Mouse (Mus musculus): ENCODE results near the gene Atp4b. TPM values are rescaled to one million over a fixed set of nuclear protein-coding genes. Genes with fewer than 3 reads are reported as not detected.

Gene Atp4b
- 0.36 TPM in 1 of 2 replicates, not detected in the other for polyA plus RNA-seq (2016; fragmentation: Nextera tagmentation; extraction: Ambion mirVana)

- ATAC-seq (ENCODE audit: insufficient number of reproducible peaks, low FRiP score), result no peak
- Histone ChIP-seq H3K4me1 (replicated peaks) (no peaks in the 10 kb centered on the region), H3K4me2 (no peak within 1 kb of the TSS), H3K27ac (ENCODE audit: poor library complexity, severe bottlenecking) (no peak within 1 kb of the TSS), H3K36me3 (no peaks in the 10 kb centered on the region), H3K27me3 (replicated peaks) (no peaks in the 10 kb centered on the region), H3K9me3 (replicated peaks) (no peaks in the 10 kb centered on the region), H3K4me3 (no peak within 1 kb of the TSS), H3K9ac (no peak within 1 kb of the TSS)
- WGBS, result 61% methylated on average over 5 of the region's 5 CpGs
Observed at GRCm38 (mm10) chr8:13396725-13397124, at the start of gene Atp4b. Gene Atp4b, minus strand, starts transcription at chr8:13396825.

GRCm38 (mm10) chr8:13442152-13442551, 45.5 kb upstream of the Atp4b start:
- no peak overlapping the region for H3K9ac ChIP-seq
- no peaks in the 10 kb centered on the region; the same call in 1 of the 2 replicates for H3K9me3 ChIP-seq (replicated peaks)
- H3K27me3 ChIP-seq (replicated peaks), result peaks cover 16% of the 10 kb centered on the region
- ATAC-seq (ENCODE audit: insufficient number of reproducible peaks, low FRiP score), result no peak
- H3K4me1 ChIP-seq (replicated peaks), result no peaks in the 10 kb centered on the region
- 82% methylated on average over 2 of the region's 2 CpGs for WGBS
- no peak overlapping the region for H3K4me3 ChIP-seq
- no peak overlapping the region for H3K27ac ChIP-seq (ENCODE audit: poor library complexity, severe bottlenecking)
- H3K36me3 ChIP-seq, result no peaks in the 10 kb centered on the region
- no peak overlapping the region for H3K4me2 ChIP-seq

- H3K4me3 ChIP-seq, result no peak overlapping the region
- peaks cover 58% of the 10 kb centered on the region for H3K27me3 ChIP-seq (replicated peaks)
- no peaks in the 10 kb centered on the region for H3K4me1 ChIP-seq (replicated peaks)
Observed at GRCm38 (mm10) chr8:13437531-13437930, 40.9 kb upstream of the Atp4b start.

GRCm38 (mm10) chr8:13436052-13436451, 39.4 kb upstream of the Atp4b start:
- no peak for ATAC-seq (ENCODE audit: insufficient number of reproducible peaks, low FRiP score)
- Histone ChIP-seq H3K4me2 (no peak overlapping the region), H3K4me3 (no peak overlapping the region), H3K9ac (no peak overlapping the region), H3K36me3 (no peaks in the 10 kb centered on the region), H3K27ac (ENCODE audit: poor library complexity, severe bottlenecking) (no peak overlapping the region), H3K27me3 (replicated peaks) (peaks cover 58% of the 10 kb centered on the region), H3K4me1 (replicated peaks) (no peaks in the 10 kb centered on the region), H3K9me3 (replicated peaks) (no peaks in the 10 kb centered on the region)
- WGBS, result 10% methylated on average over 8 of the region's 8 CpGs

More at GRCm38 (mm10) chr8:13437531-13437930, 40.9 kb upstream of the Atp4b start:
- H3K27ac ChIP-seq (ENCODE audit: poor library complexity, severe bottlenecking), result no peak overlapping the region
- H3K36me3 ChIP-seq, result no peaks in the 10 kb centered on the region
- no peak for ATAC-seq (ENCODE audit: insufficient number of reproducible peaks, low FRiP score)
- no peaks in the 10 kb centered on the region; the same call in 1 of the 2 replicates for H3K9me3 ChIP-seq (replicated peaks)
- WGBS, result 66% methylated on average over 2 of the region's 2 CpGs
- no peak overlapping the region for H3K4me2 ChIP-seq
- no peak overlapping the region for H3K9ac ChIP-seq

GRCm38 (mm10) chr8:13434889-13435288, 38.3 kb upstream of the Atp4b start, which contains the start of gene Tmem255b:
Gene Tmem255b, plus strand, starts transcription at chr8:13435189.
- H3K27ac ChIP-seq (ENCODE audit: poor library complexity, severe bottlenecking), result no peak within 1 kb of the TSS
- H3K4me2 ChIP-seq, result no peak within 1 kb of the TSS
- H3K4me1 ChIP-seq (replicated peaks), result no peaks in the 10 kb centered on the region
- H3K4me3 ChIP-seq, result no peak within 1 kb of the TSS
- no peak within 1 kb of the TSS for H3K9ac ChIP-seq
- no peaks in the 10 kb centered on the region for H3K36me3 ChIP-seq
- H3K27me3 ChIP-seq (replicated peaks), result peaks cover 58% of the 10 kb centered on the region
- H3K9me3 ChIP-seq (replicated peaks), result no peaks in the 10 kb centered on the region
- ATAC-seq (ENCODE audit: insufficient number of reproducible peaks, low FRiP score), result no peak
- WGBS, result 25% methylated on average over 10 of the region's 10 CpGs

GRCm38 (mm10) chr8:13433130-13433529, 36.5 kb upstream of the Atp4b start:
- ATAC-seq (ENCODE audit: insufficient number of reproducible peaks, low FRiP score), result no peak
- no peaks in the 10 kb centered on the region for H3K4me1 ChIP-seq (replicated peaks)
- H3K9ac ChIP-seq, result no peak overlapping the region
- no peak overlapping the region for H3K4me2 ChIP-seq
- H3K27ac ChIP-seq (ENCODE audit: poor library complexity, severe bottlenecking), result no peak overlapping the region
- 62% methylated on average over 5 of the region's 5 CpGs for WGBS
- H3K9me3 ChIP-seq (replicated peaks), result no peaks in the 10 kb centered on the region
- H3K27me3 ChIP-seq (replicated peaks), result peaks cover 51% of the 10 kb centered on the region
- no peaks in the 10 kb centered on the region for H3K36me3 ChIP-seq
- no peak overlapping the region for H3K4me3 ChIP-seq

- H3K27me3 ChIP-seq (replicated peaks), result peaks cover 28% of the 10 kb centered on the region
- no peak overlapping the region for H3K9ac ChIP-seq
- H3K27ac ChIP-seq (ENCODE audit: poor library complexity, severe bottlenecking), result no peak overlapping the region
- no peaks in the 10 kb centered on the region for H3K36me3 ChIP-seq
- 0 out of 2 replicates have a peak, but pooled peaks cover 4% of the 10 kb centered on the region for H3K4me1 ChIP-seq (replicated peaks)
- no peak for ATAC-seq (ENCODE audit: insufficient number of reproducible peaks, low FRiP score)
- H3K9me3 ChIP-seq (replicated peaks), result no peaks in the 10 kb centered on the region
- H3K4me3 ChIP-seq, result no peak overlapping the region
- H3K4me2 ChIP-seq, result no peak overlapping the region
Observed at GRCm38 (mm10) chr8:13430866-13431265, 34.2 kb upstream of the Atp4b start.

- Histone ChIP-seq H3K27ac (ENCODE audit: poor library complexity, severe bottlenecking) (no peak overlapping the region), H3K27me3 (replicated peaks) (peaks cover 24% of the 10 kb centered on the region), H3K4me3 (no peak overlapping the region), H3K4me1 (replicated peaks) (0 out of 2 replicates have a peak, but pooled peaks cover 4% of the 10 kb centered on the region), H3K9me3 (replicated peaks) (no peaks in the 10 kb centered on the region), H3K9ac (no peak overlapping the region), H3K4me2 (no peak overlapping the region), H3K36me3 (no peaks in the 10 kb centered on the region)
- 75% methylated on average over 7 of the region's 7 CpGs for WGBS
- no peak for ATAC-seq (ENCODE audit: insufficient number of reproducible peaks, low FRiP score)
Observed at GRCm38 (mm10) chr8:13430412-13430811, 33.8 kb upstream of the Atp4b start.

GRCm38 (mm10) chr8:13428156-13428555, 31.5 kb upstream of the Atp4b start:
- no peak for ATAC-seq (ENCODE audit: insufficient number of reproducible peaks, low FRiP score)
- no peak overlapping the region for H3K4me2 ChIP-seq
- H3K27me3 ChIP-seq (replicated peaks), result peaks cover 1% of the 10 kb centered on the region; the same call in 1 of the 2 replicates
- H3K27ac ChIP-seq (ENCODE audit: poor library complexity, severe bottlenecking), result no peak overlapping the region
- no peak overlapping the region for H3K4me3 ChIP-seq
- H3K36me3 ChIP-seq, result no peaks in the 10 kb centered on the region
- no peaks in the 10 kb centered on the region for H3K9me3 ChIP-seq (replicated peaks)
- WGBS, result 78% methylated on average over 9 of the region's 9 CpGs
- H3K4me1 ChIP-seq (replicated peaks), result 0 out of 2 replicates have a peak, but pooled peaks cover 4% of the 10 kb centered on the region
- H3K9ac ChIP-seq, result no peak overlapping the region

GRCm38 (mm10) chr8:13427351-13427750, 30.7 kb upstream of the Atp4b start:
- 0 out of 2 replicates have a peak, but pooled peaks cover 4% of the 10 kb centered on the region for H3K4me1 ChIP-seq (replicated peaks)
- ATAC-seq (ENCODE audit: insufficient number of reproducible peaks, low FRiP score), result no peak
- H3K9me3 ChIP-seq (replicated peaks), result no peaks in the 10 kb centered on the region
- H3K4me3 ChIP-seq, result no peak overlapping the region
- H3K27me3 ChIP-seq (replicated peaks), result no peaks in the 10 kb centered on the region; the same call in 1 of the 2 replicates
- H3K4me2 ChIP-seq, result no peak overlapping the region
- no peak overlapping the region for H3K27ac ChIP-seq (ENCODE audit: poor library complexity, severe bottlenecking)
- H3K36me3 ChIP-seq, result no peaks in the 10 kb centered on the region
- 58% methylated on average over 6 of the region's 6 CpGs for WGBS
- H3K9ac ChIP-seq, result no peak overlapping the region

GRCm38 (mm10) chr8:13420970-13421369, 24.3 kb upstream of the Atp4b start:
- Histone ChIP-seq H3K27me3 (replicated peaks) (0 out of 2 replicates have a peak, but pooled peaks cover 2% of the 10 kb centered on the region), H3K4me2 (no peak overlapping the region), H3K9me3 (replicated peaks) (no peaks in the 10 kb centered on the region), H3K4me1 (replicated peaks) (no peaks in the 10 kb centered on the region), H3K27ac (ENCODE audit: poor library complexity, severe bottlenecking) (no peak overlapping the region), H3K9ac (no peak overlapping the region), H3K4me3 (no peak overlapping the region), H3K36me3 (no peaks in the 10 kb centered on the region)
- 86% methylated on average over 6 of the region's 6 CpGs for WGBS
- ATAC-seq (ENCODE audit: insufficient number of reproducible peaks, low FRiP score), result no peak

- no peak overlapping the region for H3K9ac ChIP-seq
- no peaks in the 10 kb centered on the region for H3K9me3 ChIP-seq (replicated peaks)
- H3K4me2 ChIP-seq, result no peak overlapping the region
- peaks cover 14% of the 10 kb centered on the region for H3K27me3 ChIP-seq (replicated peaks)
- 69% methylated on average over 2 of the region's 2 CpGs for WGBS
- no peak for ATAC-seq (ENCODE audit: insufficient number of reproducible peaks, low FRiP score)
- H3K4me1 ChIP-seq (replicated peaks), result no peaks in the 10 kb centered on the region
- no peak overlapping the region for H3K4me3 ChIP-seq
- H3K27ac ChIP-seq (ENCODE audit: poor library complexity, severe bottlenecking), result no peak overlapping the region
- H3K36me3 ChIP-seq, result no peaks in the 10 kb centered on the region
Observed at GRCm38 (mm10) chr8:13419111-13419639, 22.6 kb upstream of the Atp4b start.

All from heart, embryonic 12.5 days (tissue).